Mouse (Mus musculus) hindbrain, embryonic 11.5 days (tissue): ENCODE measurements around the gene Fam3c. TPM values are rescaled to one million over a fixed set of nuclear protein-coding genes. Genes with fewer than 3 reads are reported as not detected.
"Not testable (repeated sequence)": the region's sequence is repeated elsewhere in the genome, so short reads cannot be mapped to it uniquely, and the experiment has no call there.

Source experiments
- ATAC-seq: fragments of 200-750 bp; cut with Nextera tagmentation; 2 replicates; pipeline ENCODE4 v1.8.0; 2017; ENCODE audit warnings: mild to moderate bottlenecking, moderate TSS enrichment, moderate library complexity; ENCODE audit not compliant: low FRiP score
- DNase-seq: peaks from one replicate; pipeline ENCODE4 v3.0.0-alpha.2; 2015; ENCODE audit warnings: low spot score
- H3K27ac ChIP-seq: fragments of 300-500 bp; sonication (generic); 2 replicates; pipeline ENCODE4 v1.5.1; 2014; ENCODE audit warnings: mild to moderate bottlenecking, low read depth, low read length
- H3K27me3 ChIP-seq: fragments of 300-500 bp; sonication (generic); 2 replicates; pipeline ENCODE4 v1.6.1; 2014; ENCODE audit warnings: mild to moderate bottlenecking, low read length, moderate library complexity, mixed read lengths; ENCODE audit not compliant: control insufficient read depth, insufficient read depth
- H3K36me3 ChIP-seq: fragments of 300-500 bp; sonication (generic); 2 replicates; pipeline ENCODE4 v1.6.1; 2014; ENCODE audit warnings: mild to moderate bottlenecking, low read length, moderate library complexity, mixed read lengths; ENCODE audit not compliant: control insufficient read depth, insufficient read depth
- H3K4me1 ChIP-seq: fragments of 300-500 bp; sonication (generic); replicated peaks from 2 replicates; pipeline ENCODE4 v1.6.1; 2014; ENCODE audit warnings: low read length, mixed read lengths; ENCODE audit not compliant: control insufficient read depth, insufficient read depth
- H3K4me2 ChIP-seq: fragments of 300-500 bp; sonication (generic); replicated peaks from 2 replicates; pipeline ENCODE4 v1.6.1; 2014; ENCODE audit warnings: mild to moderate bottlenecking, low read depth, low read length
- H3K4me3 ChIP-seq: fragments of 300-500 bp; sonication (generic); 2 replicates; pipeline ENCODE4 v1.5.1; 2014; ENCODE audit warnings: low read depth, low read length
- H3K9ac ChIP-seq: fragments of 300-500 bp; sonication (generic); 2 replicates; pipeline ENCODE4 v1.6.1; 2014; ENCODE audit warnings: low read depth, low read length
- H3K9me3 ChIP-seq: fragments of 300-500 bp; sonication (generic); 2 replicates; pipeline ENCODE4 v1.6.1; 2016; ENCODE audit warnings: low read length; ENCODE audit not compliant: control insufficient read depth
- whole genome bisulfite sequencing: fragments of 180-500 bp; shearing (Covaris S2); extraction: QIAGEN DNeasy Blood & Tissue Kit; methylation state at CpG from one replicate; pipeline ENCODE4 v1.1.7; 2014; 5-methylcytosine and 5-hydroxymethylcytosine counted together
- polyA plus RNA-seq: library from polyadenylated mRNA; unstranded; fragments of >200 nt; fragmentation: Nextera tagmentation; extraction: Ambion mirVana; gene quantifications from 2 replicates; pipeline ENCODE4 v1.2.1, GENCODE M21; 2014

Fam3c gene
- polyA plus RNA-seq, 1 experiment from 2014 or later = 35.5 TPM

DNA sequence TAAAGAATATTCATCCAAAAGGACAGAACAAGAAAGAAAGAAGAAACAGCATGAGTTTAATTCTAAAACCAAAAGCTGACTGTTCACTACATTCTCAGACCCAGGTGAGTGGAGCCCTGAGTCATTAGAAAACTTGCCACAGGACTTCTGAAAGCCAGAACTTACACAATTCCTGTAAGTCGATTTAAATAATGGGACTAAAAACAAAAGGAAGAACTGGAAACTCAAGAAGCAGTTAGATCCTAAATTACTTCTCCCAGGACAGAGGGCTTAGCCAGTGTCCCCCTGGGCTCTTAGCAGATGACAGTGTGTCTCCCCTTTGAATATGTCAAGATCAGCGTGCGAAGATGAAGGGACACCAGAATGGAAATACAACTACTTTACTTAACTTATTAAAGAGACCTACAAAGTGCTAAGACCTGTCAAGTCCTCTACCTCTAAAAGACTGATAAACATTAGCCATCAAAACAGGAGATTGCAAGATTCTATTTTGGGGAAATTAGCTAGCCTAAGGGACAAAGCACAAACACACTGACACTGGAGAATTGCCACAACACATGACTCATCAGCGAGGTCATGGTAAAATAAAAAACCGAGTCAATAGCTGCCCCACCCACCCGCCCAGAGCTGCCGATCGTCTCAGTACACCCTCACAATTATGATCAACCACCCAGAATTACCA lies 86.1 kb downstream of the Fam3c start:
- Histone ChIP-seq H3K27ac (no peak overlapping the region), H3K36me3 (no peaks in the 10 kb centered on the region), H3K4me3 (no peak overlapping the region), H3K4me2 (no peak overlapping the region), H3K9me3 (no peaks in the 10 kb centered on the region), H3K9ac (no peak overlapping the region), H3K4me1 (no peaks in the 10 kb centered on the region), H3K27me3 (no peaks in the 10 kb centered on the region)
- DNase-seq = no peak
- WGBS = 86% methylated on average over 8 of the region's 8 CpGs
- ATAC-seq = no peak

GRCm38 (mm10) chr6:22268677-22269076 lies 87.4 kb downstream of the Fam3c start:
- Histone ChIP-seq H3K27me3 (no peaks in the 10 kb centered on the region), H3K4me1 (no peaks in the 10 kb centered on the region), H3K36me3 (no peaks in the 10 kb centered on the region), H3K27ac (no peak overlapping the region), H3K9me3 (no peaks in the 10 kb centered on the region), H3K9ac (no peak overlapping the region), H3K4me2 (no peak overlapping the region), H3K4me3 (no peak overlapping the region)
- DNase-seq (no peak), ATAC-seq (no peak)

DNA sequence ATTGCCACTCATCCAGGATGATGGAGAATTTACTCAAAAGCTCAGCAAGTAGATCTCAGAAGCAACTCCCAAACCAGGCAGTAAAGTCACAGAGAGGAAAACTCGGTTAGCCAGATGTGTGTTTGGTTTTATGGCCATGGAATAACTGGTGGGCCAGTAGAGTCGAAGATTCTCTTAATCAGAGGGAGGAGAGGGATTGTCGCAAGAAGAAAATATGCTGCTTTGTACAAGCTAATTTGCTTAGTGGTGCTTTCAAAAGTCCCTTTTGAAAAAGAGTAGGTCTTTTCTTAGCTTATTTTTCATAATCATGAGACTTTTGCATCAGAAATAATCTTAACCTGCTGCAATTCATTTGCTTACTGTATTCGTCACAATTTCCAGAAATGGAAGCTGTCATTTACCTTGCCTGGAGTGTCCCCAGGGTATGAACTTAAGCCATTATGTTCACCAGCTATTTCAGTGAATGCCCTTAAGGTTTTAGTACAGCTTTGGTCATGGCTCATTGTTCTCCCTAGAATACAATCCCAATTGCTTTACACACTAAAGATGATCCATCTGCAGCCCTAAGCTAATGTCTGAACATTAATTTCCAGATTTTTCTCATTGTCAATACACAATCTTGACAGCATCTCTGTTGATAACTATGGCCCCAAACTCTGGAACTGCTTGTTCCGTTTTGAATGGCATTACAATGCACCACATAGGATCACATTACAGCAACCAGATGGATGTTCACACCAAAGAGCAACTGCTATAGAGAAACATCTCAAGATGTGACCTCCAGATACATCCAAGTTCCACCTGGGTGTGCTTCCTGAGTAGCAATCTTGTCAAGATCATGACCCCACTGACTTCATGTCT lies 88.0 kb downstream of the Fam3c start:
- Histone ChIP-seq H3K4me1 (no peaks in the 10 kb centered on the region), H3K36me3 (no peaks in the 10 kb centered on the region), H3K4me2 (no peak overlapping the region), H3K9me3 (no peaks in the 10 kb centered on the region), H3K4me3 (no peak overlapping the region), H3K27me3 (no peaks in the 10 kb centered on the region), H3K9ac (no peak overlapping the region), H3K27ac (no peak overlapping the region)
- DNase-seq = no peak
- ATAC-seq = no peak
- WGBS = 76% methylated on average over 5 of the region's 5 CpGs

GRCm38 (mm10) chr6:22266018-22266417 lies 90.0 kb downstream of the Fam3c start:
- WGBS = 85% methylated on average over 4 of the region's 4 CpGs
- no peaks in the 10 kb centered on the region for H3K4me1 ChIP-seq
- H3K9me3 ChIP-seq = no peaks in the 10 kb centered on the region
- no peak for ATAC-seq
- no peaks in the 10 kb centered on the region for H3K27me3 ChIP-seq
- H3K4me3 ChIP-seq = no peak overlapping the region
- no peaks in the 10 kb centered on the region for H3K36me3 ChIP-seq
- no peak overlapping the region for H3K9ac ChIP-seq
- H3K27ac ChIP-seq = no peak overlapping the region
- no peak for DNase-seq
- H3K4me2 ChIP-seq = no peak overlapping the region

- H3K4me1 ChIP-seq, H3K4me2 ChIP-seq, ATAC-seq, H3K4me3 ChIP-seq, DNase-seq, H3K27ac ChIP-seq, H3K9ac ChIP-seq, H3K27me3 ChIP-seq, H3K36me3 ChIP-seq, H3K9me3 ChIP-seq: not testable (repeated sequence)
- 87% methylated on average over 8 of the region's 8 CpGs for WGBS
Measured at GRCm38 (mm10) chr6:22264094-22264493, 91.9 kb downstream of the Fam3c start.

GRCm38 (mm10) chr6:22262519-22262918 lies 93.5 kb downstream of the Fam3c start:
- ATAC-seq (no peak), DNase-seq (no peak)
- no peaks in the 10 kb centered on the region for H3K36me3 ChIP-seq
- no peak overlapping the region for H3K4me2 ChIP-seq
- no peaks in the 10 kb centered on the region for H3K27me3 ChIP-seq
- H3K4me1 ChIP-seq = no peaks in the 10 kb centered on the region
- no peak overlapping the region for H3K27ac ChIP-seq
- WGBS = 82% methylated on average over 4 of the region's 4 CpGs
- H3K9me3 ChIP-seq = no peaks in the 10 kb centered on the region
- H3K4me3 ChIP-seq = no peak overlapping the region
- H3K9ac ChIP-seq = no peak overlapping the region

DNA sequence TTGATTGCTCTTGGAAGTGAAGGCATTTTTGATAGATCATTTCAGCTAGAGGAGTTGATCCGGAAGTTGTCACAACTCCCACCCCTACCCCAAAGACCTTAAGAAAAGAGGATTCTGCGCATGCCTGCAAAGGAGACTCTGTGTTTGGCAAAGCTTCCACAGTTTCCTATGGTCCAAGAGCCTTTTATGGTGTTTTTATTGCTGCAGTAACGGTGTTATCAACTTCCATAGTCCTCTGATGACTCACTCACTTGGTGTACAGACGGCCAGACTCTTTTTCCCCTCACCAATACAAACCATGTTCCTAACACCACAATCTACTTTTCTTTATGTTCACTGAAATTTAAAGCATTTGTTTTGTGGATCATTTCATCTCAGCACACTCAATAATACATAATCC lies 97.3 kb downstream of the Fam3c start:
- Histone ChIP-seq H3K4me2 (no peak overlapping the region), H3K4me3 (no peak overlapping the region), H3K4me1 (no peaks in the 10 kb centered on the region), H3K27ac (no peak overlapping the region), H3K9ac (no peak overlapping the region), H3K9me3 (no peaks in the 10 kb centered on the region), H3K36me3 (no peaks in the 10 kb centered on the region), H3K27me3 (no peaks in the 10 kb centered on the region)
- 89% methylated on average over 4 of the region's 4 CpGs for WGBS
- DNase-seq = no peak
- ATAC-seq = no peak
